Mouse (Mus musculus) left cerebral cortex, adult 18-20 months (tissue): ENCODE measurements around the gene Grin1. TPM values are rescaled to one million over a fixed set of nuclear protein-coding genes. Genes with fewer than 3 reads are reported as not detected.

Experiments used
- DNase-seq, 2 experiments: peaks; one replicate each; pipeline ENCODE4 v3.0.0; 2021 to 2022; ENCODE audit warnings: low spot score in 2 of 2, mixed read lengths in 1 of 2
- total RNA-seq, 2 experiments: library from RNA; stranded (reverse); gene quantifications; 2 replicates each; pipeline ENCODE4 v1.2.3; 2021

Grin1 gene
- total RNA-seq, 2 experiments from 2014 or later: 393 to 402 TPM

DNA sequence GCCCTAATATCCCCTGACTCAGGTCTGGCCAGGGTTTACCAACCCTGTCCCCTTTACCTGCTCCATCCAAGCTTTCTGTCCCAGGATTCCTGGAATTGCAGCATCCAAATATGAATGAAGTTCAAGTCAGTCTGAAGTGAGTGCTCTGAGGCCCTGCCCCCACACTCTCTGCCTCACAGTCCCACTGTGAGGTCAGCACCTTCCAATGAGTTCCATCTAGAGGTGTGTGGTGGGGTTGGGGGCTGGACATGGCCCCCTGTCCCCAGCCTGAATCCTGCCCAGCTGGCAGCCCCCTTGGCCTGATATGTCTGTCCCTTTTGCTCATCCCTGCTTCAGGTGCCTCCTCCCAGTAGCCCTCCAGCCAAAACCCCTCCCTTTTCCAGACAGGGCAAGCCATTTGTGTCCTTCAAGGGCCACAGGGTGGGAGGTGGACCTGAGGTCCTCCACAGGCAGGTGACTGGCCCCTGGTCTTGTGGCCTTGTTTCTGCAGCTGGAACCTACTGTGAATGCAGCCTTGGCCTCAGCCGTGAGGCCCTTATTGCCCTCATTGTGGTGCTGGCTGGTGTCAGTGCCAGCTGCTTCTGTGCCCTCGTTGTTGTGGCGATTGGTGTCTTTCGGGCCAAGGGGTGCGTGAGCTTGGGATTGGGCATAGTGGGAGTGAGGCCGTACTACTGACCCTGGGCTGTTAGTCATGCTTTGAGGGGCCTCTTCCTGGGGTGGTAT, 30.9 kb downstream of the Grin1 start, which contains the start of gene Tmem210:
TSS of gene Tmem210 (plus strand) at position 219 of the 723 bp plus-strand sequence.
- DNase-seq: no peak

GRCm38 (mm10) chr2:25286837-25287636, 31.9 kb downstream of the Grin1 start:
- no peak for DNase-seq

DNA sequence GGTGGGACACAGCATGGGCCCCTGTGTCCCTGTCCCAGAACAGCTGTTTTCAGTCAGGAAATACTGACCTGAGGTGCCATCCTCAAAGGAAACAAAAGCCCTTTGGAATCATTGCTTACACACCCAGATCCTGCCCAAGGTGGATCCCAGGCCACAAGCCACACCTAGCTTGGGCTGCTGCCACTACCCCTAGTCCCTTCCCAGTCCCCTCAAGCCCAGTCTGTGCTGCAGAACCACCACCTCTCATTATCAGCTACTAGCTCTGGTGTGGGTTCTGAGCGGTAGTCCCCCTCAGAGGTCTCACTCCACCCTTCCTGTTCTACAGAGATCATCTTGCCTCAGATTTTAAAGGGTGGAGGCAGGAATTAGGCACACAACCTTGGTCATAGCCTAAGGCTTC, 32.7 kb downstream of the Grin1 start:
- DNase-seq: no peak

DNA sequence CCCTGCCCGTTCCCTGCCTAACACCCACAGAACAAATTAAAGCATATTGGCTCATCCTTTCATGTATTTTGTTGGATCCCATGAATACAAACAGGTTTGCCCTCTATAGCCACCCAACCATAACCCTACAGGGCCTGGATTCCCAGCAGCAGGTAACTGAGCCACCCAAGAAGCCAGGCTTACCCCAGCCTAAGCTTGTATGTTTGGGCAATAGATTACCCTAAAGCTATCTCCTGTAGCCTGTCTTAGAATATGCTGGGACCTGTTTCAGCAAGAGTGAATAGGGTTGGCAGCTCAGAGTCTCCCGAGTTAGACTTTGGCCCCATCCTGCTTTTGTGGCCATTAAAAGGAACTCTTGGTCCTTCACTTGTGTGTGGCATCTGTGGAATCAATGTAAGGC, 33.4 kb downstream of the Grin1 start:
- DNase-seq: no peak

- peak; percentile 73 to 79 for DNase-seq
Measured at GRCm38 (mm10) chr2:25278928-25279882, 39.8 kb downstream of the Grin1 start.

- DNase-seq: no peak
Measured at GRCm38 (mm10) chr2:25273010-25273409, 46.0 kb downstream of the Grin1 start.

DNA sequence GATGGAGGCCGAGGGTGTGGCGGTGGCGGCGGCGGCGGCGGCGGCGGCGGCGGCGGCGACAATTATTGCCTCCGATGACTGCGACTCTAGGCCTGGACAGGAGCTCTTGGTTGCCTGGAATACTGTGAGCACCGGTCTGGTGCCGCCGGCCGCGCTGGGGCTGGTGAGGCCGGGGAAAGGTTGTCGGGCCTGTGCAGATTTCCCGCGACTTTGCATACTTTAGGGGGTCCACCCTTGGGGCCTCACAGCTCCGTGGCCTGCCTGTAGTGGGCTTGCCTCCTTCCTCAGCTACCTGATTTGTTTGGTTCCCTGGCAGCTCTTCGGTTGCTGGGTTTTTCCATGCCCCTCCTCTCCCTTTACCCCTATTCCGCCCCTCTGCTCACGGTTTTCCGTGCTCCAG, 46.5 kb downstream of the Grin1 start:
- no peak for DNase-seq

DNA sequence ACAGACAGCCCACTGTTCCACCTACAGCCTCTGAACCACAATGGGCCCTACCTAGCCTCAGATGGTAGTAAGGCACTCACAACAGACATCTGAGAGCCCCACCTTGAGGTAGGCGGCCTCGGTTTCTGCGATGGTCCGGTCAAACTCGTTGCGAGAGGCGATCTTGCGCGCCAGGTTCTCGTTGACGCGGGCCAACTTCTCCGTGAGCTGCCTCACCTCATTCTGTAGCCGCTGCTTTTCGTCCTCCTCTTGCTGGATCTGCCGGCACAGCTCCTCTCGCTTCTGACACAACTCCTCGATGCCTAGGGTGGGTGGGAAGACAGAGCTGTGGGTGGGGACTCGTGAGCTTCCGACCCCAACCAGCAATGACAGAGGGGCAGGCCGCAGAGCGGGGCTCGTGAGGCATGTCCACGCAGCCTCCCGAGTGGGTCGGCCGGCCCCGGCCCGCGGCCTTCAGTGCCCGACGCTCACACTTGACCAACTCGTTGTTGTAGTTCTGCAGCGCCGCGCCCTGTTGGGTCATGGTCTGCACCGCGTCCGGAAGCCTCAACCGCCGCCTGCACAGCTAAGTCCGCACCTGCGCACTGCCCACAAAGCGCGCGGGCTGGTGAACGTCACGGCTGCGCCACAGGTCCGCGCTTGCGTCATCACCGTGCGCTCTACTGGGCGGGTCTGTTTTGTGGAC, 47.0 kb downstream of the Grin1 start, which contains the start of the genes Ssna1 and Anapc2:
TSS of gene Ssna1 (minus strand) at position 612 of the 685 bp plus-strand sequence.
TSS of gene Anapc2 (plus strand) at position 652 of the 685 bp plus-strand sequence.
- peak; percentile 98 to 99 for DNase-seq

- DNase-seq: no peak
Measured at GRCm38 (mm10) chr2:25267746-25268309, 51.2 kb downstream of the Grin1 start.

- DNase-seq: no peak
Measured at GRCm38 (mm10) chr2:25267241-25267640, 51.7 kb downstream of the Grin1 start.

- peak in 1 of 2 experiments; percentile 35 for DNase-seq
Measured at GRCm38 (mm10) chr2:25266720-25267119, 52.3 kb downstream of the Grin1 start.

DNA sequence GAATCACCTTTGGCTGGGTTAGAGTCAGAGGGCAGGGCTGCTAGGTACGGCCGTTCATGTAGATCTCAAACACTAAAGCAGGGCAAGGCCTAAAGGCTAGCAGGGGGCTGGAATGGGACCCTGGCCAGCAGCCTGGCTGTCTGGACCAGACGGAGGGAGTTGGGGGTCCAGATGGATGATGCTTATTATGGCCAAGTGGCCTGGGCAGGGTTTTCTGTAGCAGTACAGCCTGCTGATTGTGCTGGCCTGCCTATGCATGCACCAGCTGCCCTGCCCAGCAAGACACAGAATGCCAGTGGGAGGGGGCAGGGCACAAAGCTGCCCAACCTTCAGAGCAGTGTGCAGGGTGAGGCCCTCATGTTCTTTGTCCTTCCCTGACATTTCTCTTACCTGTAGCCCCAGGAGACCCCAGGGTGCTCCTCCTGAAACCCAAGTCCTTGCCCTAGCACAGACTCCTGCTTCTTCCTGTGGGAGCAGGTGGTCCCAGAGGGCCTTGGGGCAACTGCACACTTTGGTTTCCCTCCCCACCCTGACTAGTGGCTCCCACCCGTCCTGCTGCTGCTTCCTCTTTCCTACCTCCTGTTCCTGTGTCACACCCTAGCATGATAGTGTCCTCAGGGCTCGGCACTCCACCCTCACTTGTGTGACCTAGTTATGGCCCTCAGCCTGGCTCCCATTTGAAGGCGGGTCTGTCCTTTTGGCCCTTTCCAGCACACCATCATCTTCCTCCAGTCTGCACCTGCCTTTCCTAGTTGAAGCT, 52.9 kb downstream of the Grin1 start:
- DNase-seq: no peak

DNA sequence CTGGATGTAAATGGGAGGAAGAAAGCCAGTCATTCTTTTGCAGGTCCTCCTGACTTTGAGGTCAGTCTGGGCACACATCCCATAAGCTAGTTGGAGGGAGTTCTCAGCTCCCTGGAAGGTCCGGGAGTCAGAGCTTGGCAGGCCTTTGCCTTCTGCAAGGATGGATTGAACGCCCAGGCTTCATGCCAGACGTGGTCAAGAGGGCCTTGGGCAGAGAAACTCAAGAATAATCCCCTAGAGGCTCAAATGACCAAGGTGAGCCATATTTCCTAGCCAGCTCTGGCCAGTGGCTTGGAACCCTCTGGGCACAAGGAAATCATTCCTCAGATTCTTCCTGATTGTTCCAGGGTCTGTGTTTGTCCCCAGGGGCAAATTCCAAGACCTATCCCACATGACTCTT, 54.1 kb downstream of the Grin1 start:
- DNase-seq: no peak

GRCm38 (mm10) chr2:25264286-25264660, 54.7 kb downstream of the Grin1 start:
- no peak for DNase-seq

DNA sequence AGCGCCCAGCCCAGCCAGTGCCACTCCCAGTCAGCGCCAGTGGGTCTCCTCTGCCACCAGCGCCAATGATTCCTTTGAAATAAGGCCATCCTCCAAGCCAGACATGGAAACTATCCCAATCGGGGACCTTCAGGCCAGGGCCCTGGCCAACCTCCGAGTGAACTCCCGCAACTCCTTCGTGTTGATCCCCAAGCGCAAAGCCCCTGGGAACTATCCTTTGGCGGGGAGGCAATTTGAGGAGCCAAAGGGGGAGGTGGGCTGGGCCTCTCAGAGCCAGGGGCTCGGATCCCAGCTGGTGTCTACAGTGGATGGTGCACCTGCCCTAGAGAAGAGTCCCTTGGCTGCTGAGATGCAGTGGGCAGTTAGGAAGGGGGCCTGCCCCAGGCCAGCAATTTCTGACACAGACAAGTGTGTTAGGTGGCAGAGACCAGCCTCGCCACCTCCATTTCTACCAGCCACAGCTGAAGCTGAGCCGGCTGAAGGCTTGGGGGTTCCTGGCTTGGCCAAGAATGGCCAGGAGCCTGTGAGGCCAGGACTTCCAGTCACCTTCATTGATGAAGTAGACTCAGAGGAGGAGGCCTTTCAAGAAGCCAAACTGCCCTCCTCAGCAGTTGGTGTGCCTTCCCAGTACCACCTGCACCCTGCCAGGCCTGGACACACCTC, 55.2 kb downstream of the Grin1 start:
- no peak for DNase-seq

DNA sequence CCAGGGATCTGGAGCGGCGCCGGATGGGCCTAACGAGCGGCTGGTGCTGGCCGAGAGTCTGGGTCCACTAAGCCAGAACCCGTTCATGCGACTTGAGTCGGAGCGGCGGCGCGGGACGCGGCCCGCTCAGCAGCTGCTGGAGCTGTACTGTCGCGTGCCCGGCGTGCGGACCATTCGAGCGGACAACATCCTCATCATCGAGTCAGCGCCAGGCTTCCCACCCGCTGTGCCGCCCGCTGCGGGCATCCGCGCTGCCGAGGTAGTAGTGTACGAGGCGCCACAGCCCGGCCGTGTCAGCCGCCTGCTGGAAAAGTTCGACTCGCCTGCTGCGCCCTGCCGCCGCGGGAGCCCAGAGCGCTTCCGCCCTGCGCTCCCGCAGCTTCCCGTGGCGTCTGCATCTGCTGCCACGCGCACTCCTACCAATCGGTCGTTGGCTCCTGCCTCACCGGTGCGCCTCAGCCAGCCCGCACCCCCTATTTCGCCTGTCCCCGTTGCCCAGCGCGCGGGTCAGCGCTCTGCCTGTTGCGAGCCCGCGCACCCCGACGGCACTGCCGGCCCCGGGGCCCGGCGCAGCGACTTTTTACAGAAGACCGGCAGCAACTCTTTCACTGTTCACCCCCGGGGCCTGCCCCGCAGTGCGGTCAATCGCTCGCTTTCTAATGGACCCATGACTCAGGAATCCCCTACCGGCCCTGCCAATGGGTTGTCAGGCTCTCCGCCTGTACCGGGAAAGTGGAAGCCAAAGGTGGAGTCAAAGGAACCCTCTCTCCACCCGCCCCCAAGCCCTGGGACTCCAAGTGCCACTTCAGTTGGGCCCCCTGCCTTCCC, 56.0 kb downstream of the Grin1 start:
- no peak for DNase-seq

- peak; percentile 91 to 93 for DNase-seq
Measured at GRCm38 (mm10) chr2:25262291-25262767, 56.7 kb downstream of the Grin1 start, which contains the start of gene Tprn. Tprn (plus strand) TSS chr2:25262618.

DNA sequence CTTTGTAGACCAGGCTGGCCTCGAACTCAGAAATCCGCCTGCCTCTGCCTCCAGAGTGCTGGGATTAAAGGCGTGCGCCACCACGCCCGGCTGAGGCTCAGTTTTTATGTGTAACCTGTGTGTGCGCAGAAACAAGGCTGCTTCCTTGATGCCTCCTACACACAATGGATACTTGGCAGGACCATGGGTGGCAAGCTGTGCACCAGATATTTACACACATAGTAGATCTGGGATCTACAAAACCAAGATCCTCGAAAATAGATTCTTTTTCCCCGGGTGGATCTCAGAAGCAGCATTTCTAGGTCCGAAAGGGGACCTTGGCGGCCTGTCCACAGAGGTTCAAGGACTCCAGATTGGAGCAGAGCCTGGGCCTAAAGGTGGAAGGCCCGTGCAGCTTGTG, 57.1 kb downstream of the Grin1 start:
- no peak for DNase-seq
